Mouse (Mus musculus): Measurements from ENCODE around the gene Gm4305.
A peak's percentile ranks its signal among the peaks of the same experiment; 100 is the strongest.
"Not testable (repeated sequence)": the region's sequence is repeated elsewhere in the genome, so short reads cannot be mapped to it uniquely, and the experiment has no call there.

Gm4305 gene

GRCm38 (mm10) chr10:100350793-100351192 is at the start of gene Gm4305:
Gene Gm4305 (plus strand): TSS chr10:100351093.
- not testable (repeated sequence) for DNase-seq

GRCm38 (mm10) chr10:100335376-100335775 is 15.5 kb upstream of the Gm4305 start, which contains the start of gene Gm4301:
Gene Gm4301 (plus strand): TSS chr10:100335676.
- DNase-seq, result not testable (repeated sequence)

- not testable (repeated sequence) for DNase-seq
Measured at GRCm38 (mm10) chr10:100340536-100340935, 10.4 kb upstream of the Gm4305 start, which contains the start of gene Gm4302. Gene Gm4302 (plus strand): TSS chr10:100340836.

- not testable (repeated sequence) for DNase-seq
Measured at GRCm38 (mm10) chr10:100345672-100346071, 5.2 kb upstream of the Gm4305 start, which contains the start of gene Gm4303. Gene Gm4303 (plus strand): TSS chr10:100345972.

GRCm38 (mm10) chr10:100356841-100357240 is 5.9 kb downstream of the Gm4305 start:
- DNase-seq, result peak; percentile 3 to 12

DNA sequence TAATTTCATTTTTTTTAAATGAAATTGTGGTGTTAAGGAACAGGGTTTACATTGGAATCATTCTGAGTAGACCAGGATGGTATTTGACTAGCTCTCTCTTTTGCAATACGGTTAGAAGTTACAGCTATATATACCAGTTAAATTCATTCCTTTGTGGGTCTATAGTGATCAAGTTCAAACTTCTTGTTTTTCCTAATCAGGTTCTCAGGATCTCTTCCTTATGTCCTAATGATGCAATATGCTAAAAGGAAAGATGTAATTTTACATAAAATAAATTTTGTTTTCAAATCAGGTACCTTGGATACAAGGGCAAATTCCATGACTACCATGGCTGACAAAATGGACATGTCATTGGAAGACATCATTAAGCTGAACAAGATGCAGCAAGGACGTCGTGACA is 10.1 kb downstream of the Gm4305 start, which contains the start of gene Gm4307:
Gm4307 (plus strand) TSS at position 301 of the 400 bp plus-strand sequence.
- DNase-seq, result not testable (repeated sequence)

DNA sequence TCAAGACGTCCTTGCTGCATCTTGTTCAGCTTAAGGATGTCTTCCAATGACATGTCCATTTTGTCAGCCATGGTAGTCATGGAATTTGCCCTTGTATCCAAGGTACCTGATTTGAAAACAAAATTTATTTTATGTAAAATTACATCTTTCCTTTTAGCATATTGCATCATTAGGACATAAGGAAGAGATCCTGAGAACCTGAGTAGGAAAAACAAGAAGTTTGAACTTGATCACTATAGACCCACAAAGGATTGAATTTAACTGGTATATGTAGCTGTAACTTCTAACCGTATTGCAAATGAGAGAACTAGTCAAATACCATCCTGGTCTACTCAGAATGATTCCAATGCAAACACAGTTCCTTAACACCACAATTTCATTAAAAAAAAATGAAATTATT is 31.6 kb downstream of the Gm4305 start, which contains the start of gene Gm4312:
Gm4312 (minus strand) TSS at position 101 of the 400 bp plus-strand sequence.
- DNase-seq, result not testable (repeated sequence)

Data from kidney, postnatal 4 days (tissue).